Mouse (Mus musculus) lung, embryonic 14.5 days (tissue): ENCODE results near the gene Phlpp1. TPM values are rescaled to one million over a fixed set of nuclear protein-coding genes. Genes with fewer than 3 reads are reported as not detected.

Experiments used
- ATAC-seq: fragments of 200-750 bp; cut with Nextera tagmentation; 2 replicates; pipeline ENCODE4 v1.8.0; 2017; ENCODE audit warnings: mild to moderate bottlenecking, moderate TSS enrichment, moderate library complexity; ENCODE audit not compliant: insufficient read depth
- DNase-seq: peaks from one replicate; pipeline ENCODE4 v3.0.0-alpha.2; 2015
- H3K27ac ChIP-seq: fragments of 300-500 bp; sonication (generic); 2 replicates; pipeline ENCODE4 v1.5.1; 2014; ENCODE audit warnings: low read depth, mild to moderate bottlenecking, moderate library complexity
- H3K27me3 ChIP-seq: fragments of 300-500 bp; sonication (generic); 2 replicates; pipeline ENCODE4 v1.6.1; 2014; ENCODE audit warnings: low read length, control low read depth; ENCODE audit not compliant: insufficient read depth
- H3K36me3 ChIP-seq: fragments of 300-500 bp; sonication (generic); 2 replicates; pipeline ENCODE4 v1.6.1; 2014; ENCODE audit warnings: control low read depth; ENCODE audit not compliant: insufficient read depth
- H3K4me1 ChIP-seq: fragments of 300-500 bp; sonication (generic); 2 replicates; pipeline ENCODE4 v1.6.1; 2014; ENCODE audit warnings: antibody characterized with exemption, control low read depth; ENCODE audit not compliant: insufficient read depth
- H3K4me2 ChIP-seq: fragments of 300-500 bp; sonication (generic); 2 replicates; pipeline ENCODE4 v1.6.1; 2014; ENCODE audit warnings: mild to moderate bottlenecking
- H3K4me3 ChIP-seq: fragments of 300-500 bp; sonication (generic); 2 replicates; pipeline ENCODE4 v1.5.1; 2014; ENCODE audit warnings: low read depth, low read length
- H3K9ac ChIP-seq: fragments of 300-500 bp; sonication (generic); 2 replicates; pipeline ENCODE4 v1.6.1; 2014
- H3K9me3 ChIP-seq: fragments of 300-500 bp; sonication (generic); 2 replicates; pipeline ENCODE4 v1.6.1; 2016; ENCODE audit warnings: low read depth, low read length, control low read depth
- CTCF ChIP-seq: IDR thresholded peaks from 2 replicates; pipeline ENCODE4 v1.5.1; 2016; ENCODE audit warnings: antibody characterized with exemption, low read depth
- WGBS: fragments of 180-500 bp; shearing (Covaris S2); extraction: QIAGEN DNeasy Blood & Tissue Kit; methylation state at CpG from one replicate; pipeline ENCODE4 v1.1.7; 2014; 5-methylcytosine and 5-hydroxymethylcytosine counted together
- polyA plus RNA-seq: library from polyadenylated mRNA; unstranded; fragments of >200 nt; fragmentation: Nextera tagmentation; extraction: Ambion mirVana; gene quantifications from 2 replicates; pipeline ENCODE4 v1.2.1, GENCODE M21; 2014

The Phlpp1 gene
- polyA plus RNA-seq, 1 experiment from 2014 or later: 4.2 TPM

GRCm38 (mm10) chr1:106272916-106273315 is 101.4 kb downstream of the Phlpp1 start:
- no peak for TF ChIP-seq CTCF
- WGBS: 66% methylated on average over 2 of the region's 2 CpGs
- Histone ChIP-seq H3K36me3 (no peaks in the 10 kb centered on the region), H3K4me3 (no peak overlapping the region), H3K4me2 (no peak overlapping the region), H3K27ac (no peak overlapping the region), H3K27me3 (no peaks in the 10 kb centered on the region), H3K9ac (no peak overlapping the region), H3K9me3 (no peaks in the 10 kb centered on the region), H3K4me1 (0 out of 2 replicates have a peak, but pooled peaks cover 4% of the 10 kb centered on the region)
- DNase-seq (no peak), ATAC-seq (no peak)

- ATAC-seq: no peak
- 88% methylated on average over 6 of the region's 6 CpGs for WGBS
- DNase-seq: no peak
- Histone ChIP-seq H3K27me3 (no peaks in the 10 kb centered on the region), H3K36me3 (no peaks in the 10 kb centered on the region), H3K9ac (no peak overlapping the region), H3K4me2 (no peak overlapping the region), H3K4me1 (0 out of 2 replicates have a peak, but pooled peaks cover 4% of the 10 kb centered on the region), H3K27ac (no peak overlapping the region), H3K4me3 (no peak overlapping the region), H3K9me3 (no peaks in the 10 kb centered on the region)
- no peak for TF ChIP-seq CTCF
Measured at GRCm38 (mm10) chr1:106273801-106274200, 102.2 kb downstream of the Phlpp1 start.

GRCm38 (mm10) chr1:106274561-106275001 is 103.0 kb downstream of the Phlpp1 start:
- H3K27me3 ChIP-seq: no peaks in the 10 kb centered on the region
- WGBS: 49% methylated on average over 10 of the region's 10 CpGs
- DNase-seq: peak; percentile 24
- H3K4me2 ChIP-seq: no peak overlapping the region
- no peaks in the 10 kb centered on the region for H3K36me3 ChIP-seq
- peak; percentile 45; the same call in 1 of the 2 replicates for ATAC-seq
- H3K9me3 ChIP-seq: no peaks in the 10 kb centered on the region
- H3K4me3 ChIP-seq: no peak overlapping the region
- TF ChIP-seq CTCF: no peak
- no peak overlapping the region for H3K9ac ChIP-seq
- no peak overlapping the region for H3K27ac ChIP-seq
- H3K4me1 ChIP-seq: 0 out of 2 replicates have a peak, but pooled peaks cover 4% of the 10 kb centered on the region

- Histone ChIP-seq H3K9ac (no peak overlapping the region), H3K4me1 (0 out of 2 replicates have a peak, but pooled peaks cover 4% of the 10 kb centered on the region), H3K9me3 (no peaks in the 10 kb centered on the region), H3K36me3 (no peaks in the 10 kb centered on the region), H3K4me2 (no peak overlapping the region), H3K27ac (no peak overlapping the region), H3K27me3 (no peaks in the 10 kb centered on the region), H3K4me3 (no peak overlapping the region)
- DNase-seq: no peak
- TF ChIP-seq CTCF: no peak
- 89% methylated on average over 4 of the region's 4 CpGs for WGBS
- no peak for ATAC-seq
Measured at GRCm38 (mm10) chr1:106275142-106275541, 103.6 kb downstream of the Phlpp1 start.

GRCm38 (mm10) chr1:106275731-106276130 is 104.2 kb downstream of the Phlpp1 start:
- DNase-seq: no peak

GRCm38 (mm10) chr1:106276824-106277223 is 105.3 kb downstream of the Phlpp1 start:
- Histone ChIP-seq H3K4me2 (no peak overlapping the region), H3K9me3 (no peaks in the 10 kb centered on the region), H3K4me1 (0 out of 2 replicates have a peak, but pooled peaks cover 4% of the 10 kb centered on the region), H3K4me3 (no peak overlapping the region), H3K27me3 (no peaks in the 10 kb centered on the region), H3K9ac (no peak overlapping the region), H3K36me3 (no peaks in the 10 kb centered on the region), H3K27ac (no peak overlapping the region)
- no peak for DNase-seq
- no peak for TF ChIP-seq CTCF
- ATAC-seq: no peak
- 69% methylated on average over 1 of the region's 1 CpGs for WGBS

More at GRCm38 (mm10) chr1:106275731-106276130, 104.2 kb downstream of the Phlpp1 start:
- no peak for TF ChIP-seq CTCF
- no peak overlapping the region for H3K4me3 ChIP-seq
- 0 out of 2 replicates have a peak, but pooled peaks cover 4% of the 10 kb centered on the region for H3K4me1 ChIP-seq
- no peak overlapping the region for H3K27ac ChIP-seq
- 73% methylated on average over 7 of the region's 7 CpGs for WGBS
- no peaks in the 10 kb centered on the region for H3K9me3 ChIP-seq
- H3K27me3 ChIP-seq: no peaks in the 10 kb centered on the region
- no peak overlapping the region for H3K9ac ChIP-seq
- no peak overlapping the region for H3K4me2 ChIP-seq
- no peak for ATAC-seq
- H3K36me3 ChIP-seq: no peaks in the 10 kb centered on the region

- no peak overlapping the region for H3K4me2 ChIP-seq
- WGBS: 30% methylated on average over 4 of the region's 4 CpGs
- no peak for DNase-seq
Measured at GRCm38 (mm10) chr1:106277286-106277685, 105.7 kb downstream of the Phlpp1 start.

More at GRCm38 (mm10) chr1:106277286-106277685, 105.7 kb downstream of the Phlpp1 start:
- no peak overlapping the region for H3K27ac ChIP-seq
- no peak for TF ChIP-seq CTCF
- H3K36me3 ChIP-seq: no peaks in the 10 kb centered on the region
- 0 out of 2 replicates have a peak, but pooled peaks cover 4% of the 10 kb centered on the region for H3K4me1 ChIP-seq
- no peak overlapping the region for H3K9ac ChIP-seq
- no peaks in the 10 kb centered on the region for H3K9me3 ChIP-seq
- no peak overlapping the region for H3K4me3 ChIP-seq
- no peaks in the 10 kb centered on the region for H3K27me3 ChIP-seq
- ATAC-seq: no peak
